Mouse (Mus musculus) limb, embryonic 13.5 days (tissue): ENCODE results near the gene Frmd6. TPM values are rescaled to one million over a fixed set of nuclear protein-coding genes. Genes with fewer than 3 reads are reported as not detected.

ENCODE experiments used
- ATAC-seq: fragments of 200-750 bp; cut with Nextera tagmentation; 2 replicates; pipeline ENCODE4 v1.8.0; 2017; ENCODE audit warnings: low read depth, moderate number of reproducible peaks, moderate TSS enrichment; ENCODE audit not compliant: low FRiP score
- H3K27ac ChIP-seq: fragments of 300-500 bp; sonication (generic); 2 replicates; pipeline ENCODE4 v1.5.1; 2015; ENCODE audit warnings: inconsistent platforms, mild to moderate bottlenecking, moderate library complexity
- H3K27me3 ChIP-seq: fragments of 300-500 bp; sonication (generic); 2 replicates; pipeline ENCODE4 v1.6.1; 2015; ENCODE audit warnings: mild to moderate bottlenecking, inconsistent platforms
- H3K36me3 ChIP-seq: fragments of 300-500 bp; sonication (generic); 2 replicates; pipeline ENCODE4 v1.6.1; 2015; ENCODE audit warnings: inconsistent platforms, mild to moderate bottlenecking, moderate library complexity
- H3K4me1 ChIP-seq: fragments of 300-500 bp; sonication (generic); 2 replicates; pipeline ENCODE4 v1.6.1; 2015; ENCODE audit warnings: inconsistent platforms
- H3K4me2 ChIP-seq: fragments of 300-500 bp; sonication (generic); replicated peaks from 2 replicates; pipeline ENCODE4 v1.6.1; 2015; ENCODE audit warnings: inconsistent platforms, mild to moderate bottlenecking, moderate library complexity
- H3K4me3 ChIP-seq: fragments of 300-500 bp; sonication (generic); 2 replicates; pipeline ENCODE4 v1.5.1; 2015; ENCODE audit warnings: moderate library complexity, mild to moderate bottlenecking, inconsistent platforms
- H3K9ac ChIP-seq: fragments of 300-500 bp; sonication (generic); 2 replicates; pipeline ENCODE4 v1.6.1; 2015; ENCODE audit warnings: mild to moderate bottlenecking, inconsistent platforms
- H3K9me3 ChIP-seq: fragments of 300-500 bp; sonication (generic); 2 replicates; pipeline ENCODE4 v1.6.1; 2016; ENCODE audit warnings: inconsistent platforms
- WGBS: fragments of 180-500 bp; shearing (Covaris S2); methylation state at CpG from one replicate; pipeline ENCODE4 v1.1.7; 2015; 5-methylcytosine and 5-hydroxymethylcytosine counted together
- polyA plus RNA-seq: library from polyadenylated mRNA; unstranded; fragments of >200 nt; fragmentation: Nextera tagmentation; extraction: Ambion mirVana; gene quantifications from 2 replicates; pipeline ENCODE4 v1.2.1, GENCODE M21; 2015

Gene Frmd6
- 60.7 and 68.6 TPM in 2 replicates for polyA plus RNA-seq

DNA sequence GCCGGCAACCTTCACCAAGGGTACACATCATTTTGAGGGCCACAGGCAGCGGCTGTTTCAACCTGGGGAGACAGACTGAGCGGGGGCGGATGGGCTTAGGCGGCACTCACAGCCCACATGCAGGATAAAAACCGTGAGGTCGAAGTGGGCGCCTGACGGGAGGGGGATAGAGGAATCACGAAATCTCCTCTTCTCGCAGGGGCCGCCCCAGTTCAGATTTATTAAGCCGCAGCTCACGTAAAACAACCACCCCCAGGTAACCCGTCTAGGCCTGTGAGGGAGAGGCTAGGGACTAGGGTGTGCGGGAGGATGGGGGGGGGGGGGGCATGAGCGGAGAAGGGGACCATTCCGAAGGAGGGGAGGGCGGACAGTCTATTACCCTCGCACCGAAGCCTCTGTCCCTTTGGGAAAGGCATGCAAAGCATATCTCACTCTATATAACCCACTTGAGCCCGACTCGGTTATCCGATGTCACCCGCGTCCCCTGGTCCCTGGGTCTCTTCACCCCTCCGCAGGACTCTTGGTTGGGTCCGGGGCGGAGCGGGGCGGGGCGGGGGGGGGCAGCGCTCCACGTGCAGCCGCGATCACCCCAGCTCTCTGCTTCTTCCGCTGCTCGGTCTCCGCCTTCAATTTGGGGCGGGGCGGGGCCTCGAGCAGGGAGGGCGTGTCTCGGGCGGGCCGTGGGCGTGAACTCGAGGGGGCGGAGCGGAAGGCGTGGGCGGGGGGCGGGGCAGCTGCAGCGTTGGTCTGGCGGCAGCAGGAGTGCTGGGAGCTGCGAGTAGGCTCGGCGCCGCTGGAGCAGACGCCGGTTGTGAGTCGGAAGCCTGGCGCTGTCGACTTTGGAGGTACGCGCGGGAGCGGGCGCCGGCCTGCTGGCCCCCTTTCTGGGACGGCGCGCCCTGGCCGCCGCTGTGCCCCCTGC lies at the start of gene Frmd6:
Gene Frmd6, plus strand, starts transcription at position 786 of the 922 bp plus-strand sequence.
- WGBS, result under 1% methylated on average over 69 of the region's 75 CpGs

DNA sequence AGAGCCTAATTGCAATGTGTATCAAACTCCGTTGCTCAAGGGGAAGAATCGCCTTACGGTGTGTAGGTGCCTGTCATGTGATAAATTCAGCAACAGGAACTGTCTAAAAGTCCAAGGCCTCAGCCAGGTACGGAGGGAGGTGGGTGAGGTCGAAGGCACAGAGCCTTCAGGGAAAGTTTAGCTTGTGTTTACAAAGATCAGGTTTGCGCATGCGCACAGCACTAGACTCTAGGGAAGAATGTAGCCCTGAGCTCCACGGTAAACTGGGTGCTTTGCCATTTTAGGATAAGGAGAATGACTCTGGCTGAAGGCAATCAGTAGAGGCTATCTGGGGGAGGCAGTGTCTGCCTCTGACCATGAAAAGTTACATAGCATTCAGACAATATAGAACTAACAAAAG lies 49.7 kb upstream of the Frmd6 start:
- Histone ChIP-seq H3K9ac (no peak overlapping the region), H3K27me3 (no peaks in the 10 kb centered on the region), H3K4me2 (no peak overlapping the region), H3K4me3 (no peak overlapping the region), H3K27ac (no peak overlapping the region), H3K36me3 (no peaks in the 10 kb centered on the region), H3K9me3 (no peaks in the 10 kb centered on the region), H3K4me1 (no peaks in the 10 kb centered on the region)
- ATAC-seq, result no peak
- WGBS, result 87% methylated on average over 8 of the region's 8 CpGs

More for the DNA sequence above, at the start of gene Frmd6:
- Histone ChIP-seq H3K4me1 (peaks cover 37% of the 10 kb centered on the region), H3K9me3 (no peaks in the 10 kb centered on the region), H3K4me3 (peak within 1 kb of the TSS; percentile 87), H3K4me2 (peak within 1 kb of the TSS; percentile 75), H3K36me3 (no peaks in the 10 kb centered on the region), H3K9ac (peak within 1 kb of the TSS; percentile 98), H3K27me3 (no peaks in the 10 kb centered on the region), H3K27ac (peak within 1 kb of the TSS; percentile 99)
- peak; percentile 91 for ATAC-seq

DNA sequence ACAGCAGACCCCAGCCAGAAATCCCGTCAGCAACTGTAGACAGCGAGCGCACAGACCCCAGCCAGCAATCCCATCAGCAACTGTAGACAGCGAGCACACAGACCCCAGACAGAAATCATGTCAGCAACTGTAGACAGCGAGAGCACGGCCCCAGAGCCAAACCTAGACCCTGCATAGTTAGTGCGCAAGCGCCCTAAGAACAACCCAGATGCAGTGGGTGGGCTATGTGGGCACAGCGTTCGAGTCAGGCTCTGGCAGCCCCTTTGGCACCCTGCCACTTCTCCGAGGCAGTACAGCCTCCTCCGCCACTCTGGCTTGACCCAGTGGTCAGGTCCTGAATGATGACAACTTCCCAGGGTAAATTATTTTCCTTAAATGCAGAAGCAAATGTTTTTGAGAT lies 48.6 kb upstream of the Frmd6 start:
- no peak; the same call in 1 of the 2 replicates for ATAC-seq
- Histone ChIP-seq H3K4me3 (no peak overlapping the region), H3K27ac (no peak overlapping the region), H3K36me3 (no peaks in the 10 kb centered on the region), H3K4me2 (no peak overlapping the region), H3K9me3 (no peaks in the 10 kb centered on the region), H3K4me1 (no peaks in the 10 kb centered on the region), H3K27me3 (no peaks in the 10 kb centered on the region), H3K9ac (no peak overlapping the region)
- WGBS, result 76% methylated on average over 12 of the region's 12 CpGs

DNA sequence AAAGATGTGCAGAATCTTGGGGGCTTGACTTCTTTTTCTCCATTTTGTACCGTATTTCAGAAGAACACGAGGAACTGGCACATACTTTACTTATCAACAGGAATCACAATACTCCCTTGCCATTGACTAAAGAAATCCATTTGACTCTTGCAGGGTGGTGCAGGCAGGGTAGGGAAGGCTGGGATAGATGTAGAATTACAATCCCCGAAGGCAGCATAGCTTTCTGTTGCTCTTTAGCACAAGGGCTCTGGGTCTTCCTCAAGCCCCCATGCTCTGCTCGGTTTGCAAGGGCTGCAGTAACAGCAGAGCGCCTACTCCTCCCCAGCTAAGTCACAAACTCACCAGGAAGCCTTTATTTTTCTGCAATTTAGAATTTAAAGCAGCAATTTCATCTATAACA lies 47.8 kb upstream of the Frmd6 start:
- WGBS, result 56% methylated on average over 5 of the region's 5 CpGs
- Histone ChIP-seq H3K27me3 (no peaks in the 10 kb centered on the region), H3K36me3 (no peaks in the 10 kb centered on the region), H3K9ac (no peak overlapping the region), H3K9me3 (no peaks in the 10 kb centered on the region), H3K4me2 (no peak overlapping the region), H3K27ac (no peak overlapping the region), H3K4me3 (no peak overlapping the region), H3K4me1 (no peaks in the 10 kb centered on the region)
- ATAC-seq, result no peak

DNA sequence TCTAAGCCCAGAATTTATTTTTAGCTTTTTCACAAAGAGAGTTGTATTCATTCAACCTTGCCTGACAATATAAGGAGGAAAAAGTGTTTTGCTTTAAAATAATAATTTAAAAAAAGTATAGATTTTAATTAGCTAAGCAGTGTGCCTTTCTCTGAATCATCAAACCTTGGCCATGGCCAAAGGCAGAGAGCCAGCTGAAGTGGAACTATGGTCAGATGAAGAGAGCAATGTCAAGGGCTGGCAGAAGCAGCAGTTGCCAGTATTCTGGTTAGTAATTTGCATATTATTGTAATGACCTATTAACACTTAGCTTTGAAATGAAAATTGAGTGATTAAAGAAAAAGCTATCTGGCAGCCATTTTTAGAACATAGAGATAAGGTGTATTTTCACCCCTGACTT lies 47.4 kb upstream of the Frmd6 start:
- Histone ChIP-seq H3K9me3 (no peaks in the 10 kb centered on the region), H3K4me3 (no peak overlapping the region), H3K27me3 (no peaks in the 10 kb centered on the region), H3K4me1 (no peaks in the 10 kb centered on the region; the same call in 1 of the 2 replicates), H3K9ac (no peak overlapping the region), H3K36me3 (no peaks in the 10 kb centered on the region), H3K4me2 (no peak overlapping the region), H3K27ac (no peak overlapping the region)
- no peak for ATAC-seq

DNA sequence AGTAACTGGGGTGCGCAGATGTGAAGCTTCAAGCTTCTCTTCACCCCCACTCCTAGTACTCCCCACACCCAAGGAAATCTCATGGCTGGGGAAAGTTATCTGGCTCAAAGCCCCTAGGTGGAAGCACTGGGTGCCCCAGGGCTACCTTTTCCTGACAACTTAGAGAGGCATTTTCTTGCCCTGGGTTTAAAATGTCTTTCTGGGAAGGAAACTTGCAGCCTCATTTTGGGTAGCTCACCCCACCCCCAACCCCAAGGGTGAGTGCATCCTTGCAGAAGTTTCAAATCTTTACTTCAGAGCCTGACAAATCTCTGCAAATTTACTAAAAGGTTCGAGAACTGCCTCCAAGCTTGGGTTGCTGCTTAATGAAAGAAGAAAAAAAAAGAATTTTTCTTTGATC lies 47.0 kb upstream of the Frmd6 start:
- ATAC-seq, result no peak
- 76% methylated on average over 2 of the region's 2 CpGs for WGBS
- H3K36me3 ChIP-seq, result no peaks in the 10 kb centered on the region

DNA sequence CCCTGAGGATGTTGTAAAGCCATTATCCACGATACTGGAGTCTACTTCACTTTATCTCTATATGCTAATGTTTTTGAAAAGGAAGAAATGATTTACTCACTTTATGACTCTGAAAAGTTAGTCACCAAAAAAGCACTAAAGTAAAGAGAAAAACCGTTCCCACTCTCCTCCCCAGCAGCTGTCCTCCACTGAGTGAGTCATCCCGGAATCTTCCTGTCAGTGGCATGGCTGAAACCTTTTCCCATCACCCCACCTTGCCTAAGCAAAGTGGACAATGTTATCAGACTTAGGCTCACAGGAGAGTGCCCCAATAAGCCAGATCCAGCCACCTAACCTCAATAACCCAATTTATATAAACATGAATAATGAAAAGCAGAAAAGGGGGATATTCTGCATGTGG lies 46.6 kb upstream of the Frmd6 start:
- Histone ChIP-seq H3K4me1 (peaks cover 6% of the 10 kb centered on the region), H3K36me3 (no peaks in the 10 kb centered on the region), H3K27me3 (no peaks in the 10 kb centered on the region), H3K4me2 (no peak overlapping the region), H3K9ac (no peak overlapping the region), H3K9me3 (no peaks in the 10 kb centered on the region), H3K4me3 (no peak overlapping the region), H3K27ac (no peak overlapping the region)
- ATAC-seq, result no peak
- WGBS, result 46% methylated on average over 3 of the region's 3 CpGs

More for the DNA sequence above, 47.0 kb upstream of the Frmd6 start:
- Histone ChIP-seq H3K4me1 (peaks cover 2% of the 10 kb centered on the region; the same call in 1 of the 2 replicates), H3K4me3 (no peak overlapping the region), H3K27me3 (no peaks in the 10 kb centered on the region), H3K27ac (no peak overlapping the region), H3K4me2 (no peak overlapping the region), H3K9me3 (no peaks in the 10 kb centered on the region), H3K9ac (no peak overlapping the region)

DNA sequence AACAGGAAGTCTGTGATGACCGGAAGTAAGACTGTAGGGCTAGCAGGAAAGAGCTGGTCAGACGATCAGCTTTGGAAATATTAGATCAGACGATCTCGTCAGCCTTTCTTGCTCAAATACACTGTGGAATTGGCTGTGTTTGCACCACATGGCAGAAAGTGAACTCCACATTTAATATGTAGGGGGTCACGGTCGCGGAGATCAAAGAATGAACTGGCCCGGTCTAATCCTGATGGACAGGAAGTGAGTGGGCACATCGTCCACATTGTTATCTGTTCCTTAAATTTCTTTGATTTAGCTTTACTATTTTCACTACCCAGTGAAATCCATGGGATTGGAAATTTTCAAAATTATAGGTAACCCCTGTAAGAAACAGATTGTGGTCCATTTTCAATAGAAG lies 42.3 kb upstream of the Frmd6 start:
- 33% methylated on average over 9 of the region's 9 CpGs for WGBS
- H3K4me2 ChIP-seq, result peak overlapping the region; percentile 46

DNA sequence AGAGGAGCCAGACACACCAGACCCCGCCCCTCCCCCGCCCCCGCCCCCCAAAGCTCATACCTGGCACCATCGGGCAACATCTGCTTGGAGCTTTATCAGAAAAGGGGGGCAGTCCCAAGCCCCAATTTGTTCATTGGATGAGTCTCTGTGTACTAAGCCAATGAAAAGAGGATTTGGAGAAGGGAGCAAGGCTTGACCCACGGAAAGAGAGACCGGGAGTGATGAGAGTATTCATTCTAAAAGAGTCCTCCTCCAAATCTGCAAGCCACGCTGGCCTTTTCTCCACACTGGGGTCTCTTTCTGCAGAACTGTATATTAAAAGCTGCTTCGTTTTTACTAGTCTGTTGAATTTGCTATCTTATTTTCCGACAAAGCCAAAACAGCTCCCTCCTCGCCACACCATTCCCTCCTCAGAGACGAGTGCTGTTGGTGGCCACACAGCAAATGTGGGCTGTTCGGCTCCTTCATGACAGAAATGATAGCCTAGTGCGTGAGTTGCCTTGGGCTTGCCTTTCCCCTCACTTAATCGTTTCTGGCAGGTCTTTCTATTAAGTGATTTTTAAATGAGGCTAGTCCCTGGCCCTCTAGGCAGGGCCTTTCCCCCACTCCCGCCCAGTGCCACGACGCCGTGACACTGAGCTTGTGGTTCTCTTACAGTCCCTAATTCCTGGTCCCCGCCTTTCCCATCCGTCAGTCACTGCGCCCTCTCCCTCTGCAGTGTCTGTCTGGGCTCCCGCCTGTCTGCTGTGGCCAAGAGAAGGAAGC lies 41.7 kb upstream of the Frmd6 start:
- H3K4me2 ChIP-seq, result peak overlapping the region; percentile 46
- WGBS, result 19% methylated on average over 22 of the region's 22 CpGs
- ATAC-seq, result no peak
- H3K27ac ChIP-seq, result no peak overlapping the region
- H3K4me1 ChIP-seq, result peaks cover 11% of the 10 kb centered on the region
- no peaks in the 10 kb centered on the region for H3K27me3 ChIP-seq
- H3K9me3 ChIP-seq, result no peaks in the 10 kb centered on the region
- no peaks in the 10 kb centered on the region for H3K36me3 ChIP-seq
- peak overlapping the region; percentile 10; the same call in 1 of the 2 replicates for H3K4me3 ChIP-seq
- peak overlapping the region; percentile 26; the same call in 1 of the 2 replicates for H3K9ac ChIP-seq

More for the DNA sequence above, 42.3 kb upstream of the Frmd6 start:
- no peaks in the 10 kb centered on the region for H3K27me3 ChIP-seq
- H3K4me3 ChIP-seq, result no peak overlapping the region
- no peaks in the 10 kb centered on the region for H3K9me3 ChIP-seq
- no peak overlapping the region for H3K9ac ChIP-seq
- H3K27ac ChIP-seq, result no peak overlapping the region
- ATAC-seq, result no peak
- H3K36me3 ChIP-seq, result no peaks in the 10 kb centered on the region
- peaks cover 11% of the 10 kb centered on the region for H3K4me1 ChIP-seq

DNA sequence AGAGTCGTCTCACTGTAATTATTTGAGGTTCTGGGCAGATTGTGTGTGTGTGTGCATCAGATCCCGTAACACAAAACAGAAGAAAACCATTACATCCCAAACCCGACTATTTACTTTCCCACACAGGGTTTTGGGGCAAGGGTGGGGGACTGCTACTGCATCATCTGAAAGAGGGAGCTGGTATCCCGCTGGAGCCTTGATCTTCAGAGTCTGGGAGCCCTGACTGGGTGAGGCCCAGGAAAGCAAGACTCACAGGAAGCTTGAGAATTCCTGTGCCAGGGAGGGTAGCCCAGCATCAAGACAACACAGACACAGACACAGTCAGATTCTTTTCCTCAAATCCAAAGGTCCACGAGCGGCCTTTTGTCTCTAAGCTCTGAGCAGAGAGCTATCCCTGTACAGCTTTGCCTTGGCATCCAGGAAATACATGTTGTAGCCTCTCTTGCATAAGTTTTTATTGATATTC lies 41.0 kb upstream of the Frmd6 start:
- ATAC-seq, result no peak
- 35% methylated on average over 6 of the region's 6 CpGs for WGBS
- Histone ChIP-seq H3K36me3 (no peaks in the 10 kb centered on the region), H3K9me3 (no peaks in the 10 kb centered on the region), H3K27ac (no peak overlapping the region), H3K4me1 (peaks cover 11% of the 10 kb centered on the region), H3K9ac (peak overlapping the region; percentile 26; the same call in 1 of the 2 replicates), H3K27me3 (no peaks in the 10 kb centered on the region), H3K4me2 (peak overlapping the region; percentile 46), H3K4me3 (no peak overlapping the region)

DNA sequence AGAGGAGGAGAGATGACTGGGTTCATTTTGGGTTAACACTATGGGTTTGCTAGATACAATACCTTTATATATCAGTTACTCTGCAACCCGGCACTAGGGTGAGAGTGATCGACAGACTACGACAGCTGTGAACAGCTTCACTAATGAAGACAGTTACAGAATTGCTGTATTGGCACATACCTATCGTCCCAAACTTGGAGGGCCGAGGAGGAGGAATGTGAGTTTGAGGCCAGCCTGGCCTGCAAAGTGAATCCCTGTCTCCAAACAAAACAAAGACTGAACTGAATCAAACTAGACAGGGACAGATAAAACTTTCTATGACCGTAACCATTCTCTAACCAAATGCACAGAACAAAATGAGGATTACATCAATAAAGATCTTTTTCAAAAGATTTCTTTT lies 36.0 kb upstream of the Frmd6 start:
- Histone ChIP-seq H3K4me1 (no peaks in the 10 kb centered on the region), H3K27me3 (no peaks in the 10 kb centered on the region), H3K27ac (no peak overlapping the region), H3K9ac (no peak overlapping the region), H3K4me2 (no peak overlapping the region), H3K4me3 (no peak overlapping the region), H3K9me3 (no peaks in the 10 kb centered on the region), H3K36me3 (no peaks in the 10 kb centered on the region)
- WGBS, result 83% methylated on average over 6 of the region's 6 CpGs
- no peak for ATAC-seq

DNA sequence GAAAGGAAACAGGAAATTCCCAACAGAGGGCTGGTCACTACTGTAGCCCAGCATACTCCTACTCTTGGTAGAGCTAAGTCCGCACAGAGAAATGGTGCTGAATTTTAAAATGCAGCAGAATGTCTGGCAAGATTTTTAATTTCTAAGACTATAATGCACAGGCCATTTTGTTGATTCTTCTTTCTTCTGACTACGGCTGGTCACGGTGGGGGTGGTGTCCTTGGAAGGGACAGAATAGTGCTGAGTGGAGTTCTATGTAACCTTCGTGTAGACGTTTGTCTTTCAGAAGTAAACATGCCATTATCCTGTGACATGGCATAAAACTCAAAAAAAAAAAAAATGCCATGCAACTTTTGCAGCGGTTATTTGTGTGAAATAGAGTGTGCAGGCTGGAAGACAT lies 32.0 kb upstream of the Frmd6 start:
- no peak overlapping the region for H3K4me2 ChIP-seq
- H3K36me3 ChIP-seq, result no peaks in the 10 kb centered on the region
- 84% methylated on average over 6 of the region's 6 CpGs for WGBS
- no peak overlapping the region for H3K9ac ChIP-seq
- no peaks in the 10 kb centered on the region for H3K9me3 ChIP-seq
- H3K4me3 ChIP-seq, result no peak overlapping the region
- no peak overlapping the region for H3K27ac ChIP-seq
- no peaks in the 10 kb centered on the region for H3K27me3 ChIP-seq
- peaks cover 11% of the 10 kb centered on the region for H3K4me1 ChIP-seq
- ATAC-seq, result no peak
